Mouse (Mus musculus) small intestine, adult 2 months (tissue): Measurements from ENCODE around the gene Irf1.

Experiments used
- CTCF ChIP-seq: fragments of 200-500 bp; IDR thresholded peaks from 2 replicates; pipeline ENCODE4 v1.5.1; 2012; ENCODE audit warnings: low read depth, mild to moderate bottlenecking, control low read depth, inconsistent platforms, low read length, moderate library complexity, mixed read lengths; ENCODE audit not compliant: insufficient replicate concordance, insufficient read length; ENCODE audit errors: extremely low read depth
- POLR2A ChIP-seq: fragments of 200-500 bp; IDR thresholded peaks from 2 replicates; pipeline ENCODE4 v1.6.1; 2012; ENCODE audit warnings: low read depth, mild to moderate bottlenecking, control low read depth, inconsistent platforms, low read length, moderate library complexity

GRCm38 (mm10) chr11:53803093-53803492, 33.3 kb downstream of the Irf1 start:
- TF ChIP-seq CTCF (no peak), POLR2A (no peak)
